ENCODE assay signal across 20 mouse cellular contexts in the genomic region with DNA sequence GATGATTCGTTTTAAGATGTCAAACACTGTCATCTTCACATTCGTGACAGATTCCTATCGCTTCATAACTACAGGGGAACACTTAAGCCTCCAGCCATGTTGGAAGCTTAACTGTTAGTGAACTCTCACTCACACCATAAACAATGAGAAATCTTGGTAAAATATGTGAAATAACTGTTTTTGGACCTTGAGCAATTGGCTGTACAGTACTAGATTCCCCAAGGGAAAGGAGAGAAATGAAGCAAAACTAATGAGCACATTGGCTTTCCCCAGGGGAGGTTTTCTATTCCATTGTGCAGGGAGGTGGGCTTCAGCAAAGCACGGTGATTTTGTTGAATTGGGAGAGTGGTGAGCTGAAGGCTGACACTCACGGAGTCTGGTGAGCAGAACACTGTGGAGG. TPM values are rescaled to one million over a fixed set of nuclear protein-coding genes. Genes with fewer than 3 reads are reported as not detected.
DNase-seq lines count a peak whose midpoint lies in the region; ATAC-seq lines count a peak whose summit lies in the region.
"Had no signal": no experiment of that assay in that cellular context is flagged by ENCODE, and none has a peak within 500 bp of the region (broad histone marks: within the 10 kb centered on the region; RNA-seq: fewer than 3 reads in every experiment).

No protein-coding gene starts in this region.

- no peak for ATAC-seq in lung, embryonic 15.5 days (ENCODE audit: borderline replicate concordance, extremely low read depth, low FRiP score, low TSS enrichment)
- ATAC-seq in stomach, embryonic 16.5 days (ENCODE audit: insufficient read depth, low FRiP score), result peak; percentile 33; the same call in 1 of the 2 replicates
- no peak for ATAC-seq in heart, embryonic 12.5 days (ENCODE audit: insufficient number of reproducible peaks, low FRiP score)
- ATAC-seq: forebrain, embryonic 14.5 days had no signal

- no peak for DNase-seq in lung, adult 18-20 months
- DNase-seq in NIH3T3 (ENCODE audit: low read depth) (peak; percentile 56), adipocyte (ENCODE audit: low spot score) (peak; percentile 65)
- DNase-seq: adrenal gland, postnatal 10 days; cerebellum, adult 11 months; cerebellum, adult 8-10 months; cerebellum, postnatal 14 days; embryo, embryonic 11 days; gastrocnemius, adult 2 months; gastrocnemius, postnatal 25 days; heart, postnatal 36 days had no signal

- H3K9me3 ChIP-seq in lung, embryonic 15.5 days, result no peaks in the 10 kb centered on the region
- H3K9me3 ChIP-seq in stomach, embryonic 16.5 days (replicated peaks; ENCODE audit: control insufficient read depth, low read length), result no peaks in the 10 kb centered on the region
- H3K9me3 ChIP-seq in heart, embryonic 12.5 days (replicated peaks), result no peaks in the 10 kb centered on the region
- H3K9me3 ChIP-seq: embryonic facial prominence, embryonic 12.5 days; forebrain, embryonic 10.5 days; heart, embryonic 13.5 days; hindbrain, embryonic 15.5 days had no signal

- H3K4me2 ChIP-seq in lung, embryonic 15.5 days, result peak overlapping the region; percentile 34; the same call in 1 of the 2 replicates
- no peak overlapping the region for H3K4me2 ChIP-seq in stomach, embryonic 16.5 days (ENCODE audit: low read depth, low read length)
- H3K4me2 ChIP-seq in heart, embryonic 12.5 days, result no peak overlapping the region
- H3K4me2 ChIP-seq: embryonic facial prominence, embryonic 12.5 days; heart, embryonic 13.5 days; hindbrain, embryonic 15.5 days had no signal

- 45% methylated on average over 5 of the region's 5 CpGs for WGBS in lung, embryonic 15.5 days
- 53% methylated on average over 5 of the region's 5 CpGs for WGBS in stomach, embryonic 16.5 days
- 80% methylated on average over 5 of the region's 5 CpGs for WGBS in heart, embryonic 12.5 days

- 0 out of 2 replicates have a peak overlapping the region, but pooled peaks have one; percentile 19 for H3K27ac ChIP-seq in lung, embryonic 15.5 days
- peak overlapping the region; percentile 82 for H3K27ac ChIP-seq in stomach, embryonic 16.5 days (ENCODE audit: low read length)
- no peak overlapping the region for H3K27ac ChIP-seq in heart, embryonic 12.5 days (ENCODE audit: poor library complexity, severe bottlenecking)
- H3K27ac ChIP-seq: embryonic facial prominence, embryonic 12.5 days; forebrain, embryonic 10.5 days; gastrocnemius, adult 2 months; heart, embryonic 13.5 days; hindbrain, embryonic 15.5 days had no signal

- no peaks in the 10 kb centered on the region for H3K27me3 ChIP-seq in lung, embryonic 15.5 days
- H3K27me3 ChIP-seq in stomach, embryonic 16.5 days (ENCODE audit: control insufficient read depth, insufficient read depth, low read length), result no peaks in the 10 kb centered on the region
- no peaks in the 10 kb centered on the region for H3K27me3 ChIP-seq in heart, embryonic 12.5 days (replicated peaks)
- H3K27me3 ChIP-seq: embryonic facial prominence, embryonic 12.5 days; heart, embryonic 13.5 days; hindbrain, embryonic 15.5 days had no signal

- H3K36me3 ChIP-seq in lung, embryonic 15.5 days, result no peaks in the 10 kb centered on the region
- no peaks in the 10 kb centered on the region for H3K36me3 ChIP-seq in stomach, embryonic 16.5 days (ENCODE audit: control insufficient read depth, insufficient read depth, low read length)
- no peaks in the 10 kb centered on the region for H3K36me3 ChIP-seq in heart, embryonic 12.5 days
- H3K36me3 ChIP-seq: embryonic facial prominence, embryonic 12.5 days; forebrain, embryonic 10.5 days; heart, embryonic 13.5 days; hindbrain, embryonic 15.5 days had no signal

- no peak overlapping the region for H3K9ac ChIP-seq in lung, embryonic 15.5 days
- H3K9ac ChIP-seq in stomach, embryonic 16.5 days (ENCODE audit: low read length), result no peak overlapping the region
- no peak overlapping the region for H3K9ac ChIP-seq in heart, embryonic 12.5 days
- H3K9ac ChIP-seq: embryonic facial prominence, embryonic 12.5 days; heart, embryonic 13.5 days; hindbrain, embryonic 15.5 days had no signal

- 0 out of 2 replicates have a peak, but pooled peaks cover under 1% of the 10 kb centered on the region for H3K4me1 ChIP-seq in lung, embryonic 15.5 days
- H3K4me1 ChIP-seq in stomach, embryonic 16.5 days (ENCODE audit: control insufficient read depth, insufficient read depth, low read length), result 0 out of 2 replicates have a peak, but pooled peaks cover under 1% of the 10 kb centered on the region
- H3K4me1 ChIP-seq in heart, embryonic 12.5 days (replicated peaks), result no peaks in the 10 kb centered on the region
- H3K4me1 ChIP-seq: embryonic facial prominence, embryonic 12.5 days; forebrain, embryonic 10.5 days; heart, embryonic 13.5 days; hindbrain, embryonic 15.5 days had no signal

- H3K4me3 ChIP-seq in lung, embryonic 15.5 days, result no peak overlapping the region
- no peak overlapping the region for H3K4me3 ChIP-seq in stomach, embryonic 16.5 days (replicated peaks; ENCODE audit: low read length)
- no peak overlapping the region for H3K4me3 ChIP-seq in heart, embryonic 12.5 days
- H3K4me3 ChIP-seq: embryonic facial prominence, embryonic 12.5 days; erythroblast, embryonic 14.5 days; forebrain, embryonic 10.5 days; gastrocnemius, adult 2 months; heart, embryonic 13.5 days; hindbrain, embryonic 15.5 days had no signal

RNA-seq across cellular contexts. Expression of a gene that starts 56.0 kb away (rescaled TPM):
- polyA plus RNA-seq in lung, embryonic 15.5 days (2015; fragmentation: Nextera tagmentation; extraction: Ambion mirVana), result 19.1 and 19.3 TPM in 2 replicates
- 37.6 and 39.8 TPM in 2 replicates for polyA plus RNA-seq in stomach, embryonic 16.5 days (2015; fragmentation: Nextera tagmentation; extraction: Ambion mirVana)
- 9.5 and 10.7 TPM in 2 replicates for polyA plus RNA-seq in heart, embryonic 12.5 days (2016; fragmentation: Nextera tagmentation; extraction: Ambion mirVana)
- polyA plus RNA-seq: erythroblast, embryonic 14.5 days had no signal

Comparison
In these comparisons a context has a peak if more than half of its experiments do, and no peak if none do; other contexts are left out.
1. DNase-seq: peak in NIH3T3 (single experiment) and adipocyte (single experiment); none in lung, adult 18-20 months (0 of 2).